ENCODE assay signal across 10 mouse cellular contexts in the genomic region with DNA sequence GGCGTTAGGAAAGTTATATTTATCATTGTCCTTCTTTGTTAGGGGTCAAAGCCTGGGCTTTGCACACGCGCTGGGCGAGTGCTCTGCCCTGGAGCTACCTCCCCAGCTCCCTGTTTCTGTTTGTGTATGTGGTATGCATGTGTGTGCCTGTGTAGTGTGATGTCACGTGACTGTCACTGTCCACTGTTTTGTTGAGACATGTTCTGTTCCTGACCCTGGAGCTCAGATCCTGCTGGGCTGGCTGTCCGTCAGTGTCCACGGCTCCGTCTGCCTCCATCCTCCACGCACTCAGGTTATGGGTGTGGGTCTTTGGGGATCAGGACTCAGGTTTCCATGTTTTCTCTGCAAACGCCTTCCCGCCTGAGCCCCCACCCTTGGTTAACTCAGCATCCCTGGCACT. TPM values are rescaled to one million over a fixed set of nuclear protein-coding genes. Genes with fewer than 3 reads are reported as not detected.
DNase-seq lines count a peak whose midpoint lies in the region; ATAC-seq and TF ChIP-seq lines count a peak whose summit lies in the region.
"Had no signal": no experiment of that assay in that cellular context is flagged by ENCODE, and none has a peak within 500 bp of the region (broad histone marks: within the 10 kb centered on the region; RNA-seq: fewer than 3 reads in every experiment).

No protein-coding gene starts in this region.

- in situ Hi-C loops in ES-E14 (cut with MboI; ENCODE audit: low sequenced_read_pairs in 2 of 2, unreplicated experiment in 2 of 2) = no loop called here

- 71% methylated on average over 11 of the region's 11 CpGs for WGBS in heart, embryonic 12.5 days
- 54% methylated on average over 11 of the region's 11 CpGs for WGBS in embryonic facial prominence, embryonic 12.5 days
- WGBS in midbrain, embryonic 15.5 days = 77% methylated on average over 11 of the region's 11 CpGs

- H3K9me3 ChIP-seq in heart, embryonic 12.5 days (replicated peaks) = no peaks in the 10 kb centered on the region
- H3K9me3 ChIP-seq in ES-E14 (ENCODE audit: control insufficient read depth, insufficient read depth, low read depth, low read length) = no peaks in the 10 kb centered on the region
- no peaks in the 10 kb centered on the region for H3K9me3 ChIP-seq in embryonic facial prominence, embryonic 12.5 days
- H3K9me3 ChIP-seq in midbrain, embryonic 15.5 days = no peaks in the 10 kb centered on the region
- H3K9me3 ChIP-seq: embryonic facial prominence, embryonic 15.5 days; limb, embryonic 12.5 days had no signal

- intact Hi-C loops in heart, postnatal 14 days (cut with DNase I) = loop anchor here (5.0 kb wide), 1 partner anchor 44 kb away; no protein-coding TSS in a partner anchor

- H3K27me3 ChIP-seq in heart, embryonic 12.5 days (replicated peaks) = no peaks in the 10 kb centered on the region
- no peaks in the 10 kb centered on the region for H3K27me3 ChIP-seq in embryonic facial prominence, embryonic 12.5 days
- no peaks in the 10 kb centered on the region for H3K27me3 ChIP-seq in midbrain, embryonic 15.5 days (replicated peaks)
- H3K27me3 ChIP-seq: embryonic facial prominence, embryonic 15.5 days; limb, embryonic 12.5 days had no signal

- H3K27ac ChIP-seq in heart, embryonic 12.5 days (ENCODE audit: poor library complexity, severe bottlenecking) = 0 out of 2 replicates have a peak overlapping the region, but pooled peaks have one; percentile 4
- H3K27ac ChIP-seq in ES-E14 (ENCODE audit: insufficient read depth, low read depth, low read length, poor library complexity, severe bottlenecking) = no peak overlapping the region
- no peak overlapping the region for H3K27ac ChIP-seq in embryonic facial prominence, embryonic 12.5 days
- H3K27ac ChIP-seq in midbrain, embryonic 15.5 days = no peak overlapping the region
- H3K27ac ChIP-seq: limb, embryonic 12.5 days had no signal

- no peak for DNase-seq in heart, postnatal 14 days
- no peak for DNase-seq in ES-E14 (ENCODE audit: low read depth, low spot score)
- no peak for DNase-seq in layer of hippocampus, adult 9-10 months (ENCODE audit: low spot score)
- no peak for DNase-seq in ovary, postnatal 10 days (ENCODE audit: low spot score)
- DNase-seq: kidney, adult 18-20 months had no signal

- ATAC-seq in heart, embryonic 12.5 days (ENCODE audit: insufficient number of reproducible peaks, low FRiP score) = no peak
- ATAC-seq in embryonic facial prominence, embryonic 12.5 days (ENCODE audit: insufficient number of reproducible peaks, insufficient read depth, low FRiP score, low TSS enrichment) = no peak
- no peak for ATAC-seq in midbrain, embryonic 15.5 days (replicated peaks)

- peaks cover 31% of the 10 kb centered on the region for H3K4me1 ChIP-seq in heart, embryonic 12.5 days (replicated peaks)
- peaks cover 0 to 2% of the 10 kb centered on the region in 2 experiments; a peak in 2 of 4 replicates for H3K4me1 ChIP-seq in ES-E14 (ENCODE audit: control insufficient read depth in 2 of 2, insufficient read depth in 2 of 2, low read length in 2 of 2, poor library complexity in 1 of 2)
- peaks cover 20% of the 10 kb centered on the region for H3K4me1 ChIP-seq in embryonic facial prominence, embryonic 12.5 days
- peaks cover 31% of the 10 kb centered on the region for H3K4me1 ChIP-seq in midbrain, embryonic 15.5 days

- peak overlapping the region; percentile 6; the same call in 1 of the 2 replicates for H3K9ac ChIP-seq in heart, embryonic 12.5 days
- 0 out of 2 replicates have a peak overlapping the region, but pooled peaks have one; percentile 1 for H3K9ac ChIP-seq in ES-E14 (ENCODE audit: insufficient read depth, low read depth, low read length, poor library complexity, severe bottlenecking)
- H3K9ac ChIP-seq in embryonic facial prominence, embryonic 12.5 days = 0 out of 2 replicates have a peak overlapping the region, but pooled peaks have one; percentile 27
- no peak overlapping the region for H3K9ac ChIP-seq in midbrain, embryonic 15.5 days
- H3K9ac ChIP-seq: embryonic facial prominence, embryonic 15.5 days; limb, embryonic 12.5 days had no signal

- H3K4me3 ChIP-seq in heart, embryonic 12.5 days = peak overlapping the region; percentile 2; the same call in 1 of the 2 replicates
- no peak overlapping the region for H3K4me3 ChIP-seq in ES-E14 (ENCODE audit: insufficient read depth in 1 of 2, low read depth in 1 of 2, low read length in 2 of 2, poor library complexity in 1 of 2, severe bottlenecking in 1 of 2)
- H3K4me3 ChIP-seq in embryonic facial prominence, embryonic 12.5 days = no peak overlapping the region
- no peak overlapping the region for H3K4me3 ChIP-seq in midbrain, embryonic 15.5 days

- H3K36me3 ChIP-seq in heart, embryonic 12.5 days = no peaks in the 10 kb centered on the region
- H3K36me3 ChIP-seq in ES-E14 (ENCODE audit: control insufficient read depth, insufficient read depth, low read length, poor library complexity, severe bottlenecking) = no peaks in the 10 kb centered on the region
- H3K36me3 ChIP-seq in embryonic facial prominence, embryonic 12.5 days = no peaks in the 10 kb centered on the region
- H3K36me3 ChIP-seq in midbrain, embryonic 15.5 days (replicated peaks) = no peaks in the 10 kb centered on the region

- peak overlapping the region; percentile 45 for H3K4me2 ChIP-seq in heart, embryonic 12.5 days
- peak overlapping the region; percentile 85; the same call in 1 of the 2 replicates for H3K4me2 ChIP-seq in embryonic facial prominence, embryonic 12.5 days (replicated peaks)
- H3K4me2 ChIP-seq in midbrain, embryonic 15.5 days = peak overlapping the region; percentile 2; the same call in 1 of the 2 replicates

TF ChIP-seq in ES-E14, 5 proteins besides CTCF, POLR2A, EP300 and RAD21:
- TF ChIP-seq ZNF384 (IDR thresholded peaks at IDR 0.05; ENCODE audit: low read depth, low read length) (no peak), CHD2 (IDR thresholded peaks at IDR 0.05; ENCODE audit: low read depth, low read length) (no peak), MAFK (IDR thresholded peaks at IDR 0.05; ENCODE audit: insufficient read depth, low read depth, low read length) (no peak), HCFC1 (IDR thresholded peaks at IDR 0.05; ENCODE audit: borderline replicate concordance, insufficient read depth, low read length) (no peak), ZC3H11A (IDR thresholded peaks at IDR 0.05; ENCODE audit: borderline replicate concordance, low read depth, low read length) (no peak)
TF ChIP-seq in ES-E14: peak in this region for 0.

RNA-seq across cellular contexts. Expression of a gene that starts 2.0 kb away (rescaled TPM):
- 20.5 and 22.2 TPM in 2 replicates for polyA plus RNA-seq in heart, embryonic 12.5 days (2016; fragmentation: Nextera tagmentation; extraction: Ambion mirVana)
- 10 to 100 TPM; 43.6 to 51.9 TPM for total RNA-seq in heart, postnatal 14 days (2021)
- total RNA-seq in ES-E14 (2012; rRNA removed) = 11.2 and 12.8 TPM in 2 replicates
- 25.0 and 25.7 TPM in 2 replicates for polyA plus RNA-seq in embryonic facial prominence, embryonic 12.5 days (2016; fragmentation: Nextera tagmentation; extraction: Ambion mirVana)
- polyA plus RNA-seq in midbrain, embryonic 15.5 days (2015; fragmentation: Nextera tagmentation; extraction: Ambion mirVana) = 28.8 and 30.2 TPM in 2 replicates

RNA-seq across cellular contexts. Expression of a gene that starts 2.2 kb away (rescaled TPM):
- 25.6 and 26.1 TPM in 2 replicates for polyA plus RNA-seq in heart, embryonic 12.5 days (2016; fragmentation: Nextera tagmentation; extraction: Ambion mirVana)
- 10 to 100 TPM; 33.9 to 42.3 TPM for total RNA-seq in heart, postnatal 14 days (2021)
- 13.1 and 18.7 TPM in 2 replicates for total RNA-seq in ES-E14 (2012; rRNA removed)
- polyA plus RNA-seq in embryonic facial prominence, embryonic 12.5 days (2016; fragmentation: Nextera tagmentation; extraction: Ambion mirVana) = 28.9 and 31.1 TPM in 2 replicates
- 22.7 and 25.8 TPM in 2 replicates for polyA plus RNA-seq in midbrain, embryonic 15.5 days (2015; fragmentation: Nextera tagmentation; extraction: Ambion mirVana)

RNA-seq across cellular contexts. Expression of a gene that starts 30.4 kb away (rescaled TPM):
- 11.5 and 12.2 TPM in 2 replicates for polyA plus RNA-seq in heart, embryonic 12.5 days (2016; fragmentation: Nextera tagmentation; extraction: Ambion mirVana)
- total RNA-seq in heart, postnatal 14 days (2021) = 1 to 10 TPM; 5.9 to 9.3 TPM
- 18.3 and 26.5 TPM in 2 replicates for total RNA-seq in ES-E14 (2012; rRNA removed)
- 26.2 and 28.9 TPM in 2 replicates for polyA plus RNA-seq in embryonic facial prominence, embryonic 12.5 days (2016; fragmentation: Nextera tagmentation; extraction: Ambion mirVana)
- 23.5 and 24.8 TPM in 2 replicates for polyA plus RNA-seq in midbrain, embryonic 15.5 days (2015; fragmentation: Nextera tagmentation; extraction: Ambion mirVana)

Comparison
In these comparisons a context has a peak if more than half of its experiments do, and no peak if none do; other contexts are left out.
1. H3K4me2 ChIP-seq: peak in every context shown above with its lines; median percentile 85 in embryonic facial prominence, embryonic 12.5 days; 45 in heart, embryonic 12.5 days; 2 in midbrain, embryonic 15.5 days.